Mouse (Mus musculus): ENCODE measurements around the gene Sntb2. TPM values are rescaled to one million over a fixed set of nuclear protein-coding genes. Genes with fewer than 3 reads are reported as not detected.
"Not testable (repeated sequence)": the region's sequence is repeated elsewhere in the genome, so short reads cannot be mapped to it uniquely, and the experiment has no call there.

Sntb2 gene
- total RNA-seq, 2 experiments from 2014 or later, result 17.2 to 17.9 TPM

- no peak for DNase-seq (ENCODE audit: extremely low spot score in 1 of 2, low spot score in 1 of 2)
These were observed 29.0 kb downstream of the Sntb2 start for GRCm38 (mm10) chr8:106964573-106964972.

GRCm38 (mm10) chr8:106969964-106970363 is 34.4 kb downstream of the Sntb2 start:
- no peak for DNase-seq (ENCODE audit: extremely low spot score in 1 of 2, low spot score in 1 of 2)

DNA sequence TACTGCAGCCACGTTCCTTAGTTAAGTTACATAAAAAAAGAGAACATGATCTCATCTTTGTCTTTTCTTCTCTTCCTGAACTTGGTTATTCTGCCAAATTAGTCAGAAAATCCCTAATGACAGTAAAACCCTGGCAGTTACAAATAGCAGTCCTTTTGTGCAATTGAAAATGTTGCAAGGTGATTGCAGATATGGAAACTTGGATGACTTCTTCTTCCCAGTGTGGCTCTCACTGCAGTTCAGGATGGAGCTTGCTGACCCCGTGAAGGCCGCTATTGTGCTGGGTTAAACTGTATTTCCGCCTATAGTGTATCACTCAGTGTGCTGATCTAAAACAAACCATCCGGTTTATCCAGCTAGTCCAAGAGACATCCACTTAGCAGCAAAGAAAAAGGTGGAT is 36.4 kb downstream of the Sntb2 start:
- no peak for DNase-seq (ENCODE audit: extremely low spot score in 1 of 2, low spot score in 1 of 2)

DNA sequence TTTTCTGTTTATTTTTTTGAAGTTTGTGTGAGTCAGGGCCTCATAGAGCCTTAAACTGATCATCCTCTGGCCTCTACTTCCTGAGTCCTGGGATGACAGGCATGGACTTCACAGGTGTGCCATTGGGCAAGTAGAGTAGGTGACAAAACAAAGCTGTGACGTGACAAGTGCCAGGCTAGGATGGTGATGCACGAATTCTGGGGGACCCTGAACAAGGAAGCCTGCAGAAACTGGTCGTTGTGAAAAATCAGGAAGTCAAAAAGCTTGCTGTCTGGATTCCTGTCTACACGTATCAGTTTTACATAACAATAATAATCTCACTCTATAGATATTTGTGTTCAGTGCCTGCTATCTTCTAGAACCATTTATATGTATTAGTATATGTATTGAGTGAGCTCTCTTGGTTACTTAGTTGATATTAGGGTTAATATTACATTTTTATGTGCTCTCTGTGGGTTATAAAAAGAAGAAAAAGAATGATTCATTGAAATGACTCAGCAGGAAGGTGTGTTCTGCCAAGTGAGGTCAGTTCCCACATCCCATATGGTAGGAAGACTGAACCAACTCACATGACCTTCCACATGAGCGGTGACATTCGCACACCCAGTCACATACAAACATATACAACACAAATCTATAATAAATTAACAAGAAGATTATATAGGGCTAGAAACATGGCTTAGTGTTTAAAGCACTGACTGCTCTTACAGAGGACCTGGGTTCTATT is 37.2 kb downstream of the Sntb2 start:
- no peak for DNase-seq (ENCODE audit: extremely low spot score in 1 of 2, low spot score in 1 of 2)

DNA sequence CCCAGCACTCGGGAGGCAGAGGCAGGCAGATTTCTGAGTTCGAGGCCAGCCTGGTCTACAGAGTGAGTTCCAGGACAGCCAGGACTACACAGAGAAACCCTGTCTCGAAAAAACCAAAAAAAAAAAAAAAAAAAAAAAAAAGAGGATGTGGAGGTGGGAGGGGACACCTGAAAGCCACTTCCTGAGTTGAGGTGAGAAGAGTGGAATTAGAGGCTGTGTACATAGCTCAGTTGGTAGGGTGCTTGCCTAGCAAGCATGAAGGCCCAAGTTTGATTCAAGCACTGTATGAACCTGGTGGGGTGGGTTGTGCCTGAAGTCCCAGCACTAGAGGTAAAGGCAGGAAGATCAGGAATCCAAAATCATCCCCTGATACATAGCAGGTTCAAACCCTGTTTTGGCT is 38.0 kb downstream of the Sntb2 start:
- not testable (repeated sequence) for DNase-seq (ENCODE audit: extremely low spot score in 1 of 2, low spot score in 1 of 2)

DNA sequence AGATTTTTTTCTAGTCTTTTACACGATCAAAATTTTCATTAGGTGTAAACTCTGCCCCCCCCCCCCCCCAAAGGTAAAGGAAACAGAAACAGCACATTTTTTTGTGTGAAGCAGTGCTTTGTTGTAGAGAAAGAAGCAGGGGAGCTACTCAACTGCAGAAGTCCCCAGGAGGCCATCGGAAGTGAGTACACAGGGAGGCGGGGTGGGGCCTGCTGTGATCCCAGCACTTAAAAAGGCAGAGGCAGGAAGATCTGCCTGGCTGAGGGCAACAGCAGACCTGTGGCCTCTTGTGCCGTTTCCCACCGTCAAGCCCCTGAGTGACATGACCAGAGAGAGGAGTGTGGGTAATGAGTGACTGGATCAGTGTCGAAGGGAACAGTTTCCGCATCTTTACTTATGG is 39.2 kb downstream of the Sntb2 start:
- DNase-seq (ENCODE audit: extremely low spot score in 1 of 2, low spot score in 1 of 2), result no peak

DNA sequence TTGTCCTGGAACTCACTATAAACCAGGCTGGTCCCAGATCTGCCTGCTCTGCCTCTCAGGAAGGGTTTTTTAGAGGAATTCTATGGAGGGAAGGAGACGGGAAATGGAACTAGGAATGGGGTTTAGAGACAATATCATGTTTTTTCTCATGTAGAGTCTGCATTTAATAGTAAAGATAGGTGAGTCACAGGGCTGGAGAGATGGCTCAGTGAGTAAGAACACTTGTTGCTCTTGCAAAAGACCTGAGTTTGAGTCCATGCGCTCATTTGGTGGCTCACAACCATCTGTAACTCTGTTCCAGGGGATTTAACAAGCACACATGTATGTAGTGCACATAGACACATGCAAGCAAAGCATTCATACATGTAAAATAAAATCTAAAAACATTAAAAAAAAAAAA is 40.2 kb downstream of the Sntb2 start:
- DNase-seq (ENCODE audit: extremely low spot score in 1 of 2, low spot score in 1 of 2), result no peak

GRCm38 (mm10) chr8:106976436-106976835 is 40.9 kb downstream of the Sntb2 start:
- no peak for DNase-seq (ENCODE audit: extremely low spot score in 1 of 2, low spot score in 1 of 2)

GRCm38 (mm10) chr8:106978755-106979251 is 43.3 kb downstream of the Sntb2 start:
- peak in 1 of 2 experiments; percentile 18 for DNase-seq (ENCODE audit: extremely low spot score in 1 of 2, low spot score in 1 of 2)

DNA sequence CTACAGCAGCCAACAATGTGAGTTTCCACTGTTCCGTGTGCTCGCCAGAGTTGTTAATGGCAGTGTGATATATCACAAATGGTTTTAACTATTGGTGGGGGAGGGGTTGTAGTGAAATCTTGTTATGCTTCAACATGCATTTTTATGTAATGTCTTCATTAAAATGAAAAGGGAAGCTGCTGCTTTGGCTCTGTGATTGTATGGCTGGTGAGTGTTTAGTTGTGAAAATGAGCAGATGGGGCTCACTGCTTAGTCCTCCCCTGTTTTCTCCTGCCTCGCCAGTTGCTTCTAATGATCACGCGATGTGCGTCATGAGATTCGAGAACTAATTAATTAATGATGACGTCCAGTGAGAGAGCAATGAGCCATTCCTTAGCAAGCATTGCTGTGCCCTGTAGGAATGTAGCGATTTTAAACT is 49.9 kb downstream of the Sntb2 start:
- no peak for DNase-seq (ENCODE audit: extremely low spot score in 1 of 2, low spot score in 1 of 2)

- no peak for DNase-seq (ENCODE audit: extremely low spot score in 1 of 2, low spot score in 1 of 2)
These were observed 50.4 kb downstream of the Sntb2 start for GRCm38 (mm10) chr8:106985951-106986350.

- DNase-seq (ENCODE audit: extremely low spot score in 1 of 2, low spot score in 1 of 2), result no peak
These were observed 52.0 kb downstream of the Sntb2 start for GRCm38 (mm10) chr8:106987557-106987956.

DNA sequence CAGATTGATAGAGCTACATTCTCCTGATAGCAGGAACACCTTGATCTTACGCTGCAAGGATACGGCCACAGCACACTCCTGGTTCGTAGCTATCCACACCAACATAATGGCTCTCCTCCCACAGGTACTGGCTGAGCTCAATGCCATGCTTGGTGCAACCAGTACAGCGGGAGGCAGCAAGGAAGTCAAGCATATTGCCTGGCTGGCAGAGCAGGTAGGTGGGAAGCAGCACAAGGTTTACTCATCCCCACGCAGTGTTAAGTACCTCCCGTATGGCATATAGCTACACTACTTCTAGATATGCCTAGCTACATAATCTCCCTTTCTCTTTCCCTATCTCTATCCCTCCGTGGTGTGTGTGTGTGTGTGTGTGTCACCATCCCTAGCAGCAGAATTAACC is 55.8 kb downstream of the Sntb2 start:
- no peak for DNase-seq (ENCODE audit: extremely low spot score in 1 of 2, low spot score in 1 of 2)

DNA sequence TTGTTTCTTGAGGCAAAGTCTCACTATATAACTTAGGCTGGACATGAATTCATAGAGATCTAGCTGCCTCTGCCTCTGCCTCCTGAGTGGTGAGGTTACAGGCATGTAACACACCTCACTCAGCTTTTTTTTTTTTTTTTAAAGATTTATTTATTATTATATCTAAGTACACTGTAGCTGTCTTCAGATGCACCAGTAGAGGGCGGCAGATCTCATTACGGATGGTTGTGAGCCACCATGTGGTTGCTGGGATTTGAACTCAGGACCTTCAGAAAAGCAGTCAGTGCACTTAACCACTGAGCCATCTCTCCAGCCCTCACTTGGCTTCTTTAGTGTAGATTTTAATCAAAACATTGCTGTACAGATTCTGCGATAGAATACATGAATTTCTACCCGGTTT is 60.8 kb downstream of the Sntb2 start:
- not testable (repeated sequence) for DNase-seq (ENCODE audit: extremely low spot score in 1 of 2, low spot score in 1 of 2)

- DNase-seq (ENCODE audit: extremely low spot score in 1 of 2, low spot score in 1 of 2), result no peak
These were observed 61.9 kb downstream of the Sntb2 start for GRCm38 (mm10) chr8:106997416-106997815.

- DNase-seq (ENCODE audit: extremely low spot score in 1 of 2, low spot score in 1 of 2), result peak in 1 of 2 experiments; percentile 51
These were observed 63.5 kb downstream of the Sntb2 start for GRCm38 (mm10) chr8:106999068-106999467.

DNA sequence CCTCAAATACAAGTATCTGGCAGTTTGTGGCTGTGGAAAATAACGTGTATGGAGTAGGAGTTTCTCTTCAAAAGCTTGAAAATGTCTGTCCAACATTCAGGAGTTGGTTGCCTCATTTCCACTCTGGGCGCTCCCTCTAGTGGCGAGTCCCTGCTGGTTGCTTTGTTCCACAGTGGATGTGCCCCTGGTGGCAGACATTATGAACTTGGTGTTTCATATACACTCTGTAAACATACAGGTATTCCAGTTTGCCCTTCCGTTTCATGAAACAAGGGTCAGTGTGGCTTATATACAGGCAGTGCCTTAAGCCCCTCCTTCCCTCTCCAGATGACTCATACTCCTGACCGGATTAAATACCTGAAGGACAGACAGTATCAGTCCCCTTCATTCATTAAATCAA is 67.0 kb downstream of the Sntb2 start:
- peak; percentile 78 to 95 for DNase-seq (ENCODE audit: extremely low spot score in 1 of 2, low spot score in 1 of 2)

GRCm38 (mm10) chr8:107007795-107008194 is 72.2 kb downstream of the Sntb2 start:
- DNase-seq (ENCODE audit: extremely low spot score in 1 of 2, low spot score in 1 of 2), result no peak

- DNase-seq (ENCODE audit: extremely low spot score in 1 of 2, low spot score in 1 of 2), result no peak
These were observed 77.1 kb downstream of the Sntb2 start for GRCm38 (mm10) chr8:107012666-107013065.

- no peak for DNase-seq (ENCODE audit: extremely low spot score in 1 of 2, low spot score in 1 of 2)
These were observed 79.4 kb downstream of the Sntb2 start for GRCm38 (mm10) chr8:107014915-107015314.

- DNase-seq (ENCODE audit: extremely low spot score in 1 of 2, low spot score in 1 of 2), result no peak
These were observed 87.9 kb downstream of the Sntb2 start for GRCm38 (mm10) chr8:107023479-107023878.

- DNase-seq (ENCODE audit: extremely low spot score in 1 of 2, low spot score in 1 of 2), result no peak
These were observed 93.8 kb downstream of the Sntb2 start for GRCm38 (mm10) chr8:107029310-107029709.
